Mouse (Mus musculus): ENCODE data around the gene Tm4sf19. TPM values are rescaled to one million over a fixed set of nuclear protein-coding genes. Genes with fewer than 3 reads are reported as not detected.
A peak's percentile ranks its signal among the peaks of the same experiment; 100 is the strongest.

The Tm4sf19 gene
- total and polyA plus RNA-seq, 2 experiments = not detected

DNA sequence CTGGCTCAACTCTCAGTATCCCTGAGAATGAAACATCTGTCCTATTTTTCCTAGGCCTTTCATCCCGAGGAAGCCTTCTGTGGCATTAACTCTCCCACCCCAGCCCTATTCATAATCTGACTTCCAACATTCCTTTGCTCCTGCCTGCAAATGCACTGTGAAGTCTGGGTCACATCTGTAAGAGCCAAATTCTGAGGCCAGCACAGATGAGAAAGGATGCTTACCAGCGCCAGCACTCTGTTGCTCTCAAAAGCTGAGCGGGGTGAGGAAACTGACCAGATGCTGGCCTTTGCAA lies 3.8 kb upstream of the Tm4sf19 start:
- H3K27ac ChIP-seq (replicated peaks; ENCODE audit: insufficient read depth, low read depth, low read length) = no peak overlapping the region
- H3K36me3 ChIP-seq (ENCODE audit: control insufficient read depth, insufficient read depth, low read length) = peaks cover 5% of the 10 kb centered on the region
- TF ChIP-seq CTCF (IDR thresholded peaks at IDR 0.05; ENCODE audit: low read depth, low read length) = no peak
- TF ChIP-seq POLR2A (IDR thresholded peaks at IDR 0.05; ENCODE audit: extremely low read depth, insufficient read depth, low read length) = no peak
- no peak overlapping the region for H3K9ac ChIP-seq (ENCODE audit: low read depth, low read length)
- DNase-seq (ENCODE audit: extremely low read depth, low read depth, low spot score) = no peak
- H3K27me3 ChIP-seq (ENCODE audit: control insufficient read depth, insufficient read depth, low read length) = no peaks in the 10 kb centered on the region
- H3K4me3 ChIP-seq (ENCODE audit: insufficient read depth, low read depth, low read length) = no peak overlapping the region
- 72% methylated on average over 3 of the region's 3 CpGs for WGBS
- no peaks in the 10 kb centered on the region for H3K79me2 ChIP-seq (ENCODE audit: control insufficient read depth, insufficient read depth, low read length)
- no peaks in the 10 kb centered on the region for H3K4me1 ChIP-seq (ENCODE audit: control insufficient read depth, insufficient read depth, low read length)

DNA sequence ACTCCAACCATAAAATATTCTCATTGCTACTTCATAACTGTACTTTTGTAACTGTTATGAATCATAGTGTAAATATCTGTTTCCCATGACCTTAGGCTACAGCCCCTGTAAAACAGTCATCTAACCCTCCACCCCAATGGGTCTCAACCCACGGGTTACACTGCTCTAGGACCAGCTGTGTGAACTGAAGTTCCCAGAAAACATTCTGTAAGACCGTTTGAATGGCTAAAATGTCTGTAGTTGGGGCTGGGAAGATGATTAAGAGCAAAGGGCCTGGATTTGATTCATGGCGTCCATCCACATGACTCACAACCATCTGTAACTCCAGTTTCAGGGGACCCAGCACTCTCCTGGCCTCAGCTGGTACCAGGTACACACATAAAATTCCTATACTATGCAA lies 2.1 kb upstream of the Tm4sf19 start:
- WGBS = 77% methylated on average over 3 of the region's 3 CpGs
- Histone ChIP-seq H3K79me2 (ENCODE audit: control insufficient read depth, insufficient read depth, low read length) (no peaks in the 10 kb centered on the region), H3K4me1 (ENCODE audit: control insufficient read depth, insufficient read depth, low read length) (no peaks in the 10 kb centered on the region), H3K27ac (replicated peaks; ENCODE audit: insufficient read depth, low read depth, low read length) (no peak overlapping the region), H3K27me3 (ENCODE audit: control insufficient read depth, insufficient read depth, low read length) (no peaks in the 10 kb centered on the region), H3K36me3 (ENCODE audit: control insufficient read depth, insufficient read depth, low read length) (no peaks in the 10 kb centered on the region), H3K9ac (ENCODE audit: low read depth, low read length) (no peak overlapping the region), H3K4me3 (ENCODE audit: insufficient read depth, low read depth, low read length) (no peak overlapping the region)
- no peak for DNase-seq (ENCODE audit: extremely low read depth, low read depth, low spot score)
- TF ChIP-seq POLR2A (IDR thresholded peaks at IDR 0.05; ENCODE audit: extremely low read depth, insufficient read depth, low read length) (no peak), CTCF (IDR thresholded peaks at IDR 0.05; ENCODE audit: low read depth, low read length) (no peak)

DNA sequence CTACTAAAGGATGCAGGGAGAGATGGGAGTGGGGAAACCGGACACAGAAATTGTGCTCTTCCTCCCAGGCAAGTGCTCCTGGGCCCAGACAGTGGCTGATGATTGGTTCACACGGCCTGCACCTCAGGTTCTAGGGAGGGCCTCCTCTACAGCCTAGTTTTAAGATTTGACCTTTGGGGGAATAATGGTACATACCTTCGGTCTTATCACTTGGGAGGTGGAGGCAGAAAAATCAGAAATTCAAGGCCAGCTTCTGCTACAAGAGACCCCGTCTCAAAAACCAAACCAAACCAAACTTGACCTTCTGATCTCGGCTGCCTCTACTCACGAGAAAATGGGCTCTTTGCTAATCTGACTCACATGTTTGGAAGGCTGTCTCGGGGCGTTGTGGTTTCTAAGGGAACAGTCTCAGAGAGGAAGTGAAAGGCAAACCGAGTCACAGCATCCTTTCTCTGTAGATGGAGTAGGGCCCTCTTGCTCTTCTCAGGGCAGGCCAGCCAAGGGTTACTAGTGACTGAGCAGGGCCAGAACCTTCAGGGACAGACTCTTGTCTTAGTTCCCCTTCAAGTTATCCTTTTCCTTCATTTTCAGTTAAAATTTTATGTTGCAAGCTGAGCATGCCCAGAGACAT lies 1.1 kb downstream of the Tm4sf19 start:
- H3K79me2 ChIP-seq (ENCODE audit: control insufficient read depth, insufficient read depth, low read length) = no peaks in the 10 kb centered on the region
- no peak overlapping the region for H3K9ac ChIP-seq (ENCODE audit: low read depth, low read length)
- H3K27ac ChIP-seq (replicated peaks; ENCODE audit: insufficient read depth, low read depth, low read length) = no peak overlapping the region
- H3K4me1 ChIP-seq (ENCODE audit: control insufficient read depth, insufficient read depth, low read length) = no peaks in the 10 kb centered on the region
- H3K4me3 ChIP-seq (ENCODE audit: insufficient read depth, low read depth, low read length) = no peak overlapping the region
- H3K27me3 ChIP-seq (ENCODE audit: control insufficient read depth, insufficient read depth, low read length) = no peaks in the 10 kb centered on the region
- 86% methylated on average over 9 of the region's 9 CpGs for WGBS
- no peaks in the 10 kb centered on the region for H3K36me3 ChIP-seq (ENCODE audit: control insufficient read depth, insufficient read depth, low read length)
- TF ChIP-seq CTCF (IDR thresholded peaks at IDR 0.05; ENCODE audit: low read depth, low read length) (no peak), POLR2A (IDR thresholded peaks at IDR 0.05; ENCODE audit: extremely low read depth, insufficient read depth, low read length) (no peak)
- DNase-seq (ENCODE audit: extremely low read depth, low read depth, low spot score) = peak; percentile 24

DNA sequence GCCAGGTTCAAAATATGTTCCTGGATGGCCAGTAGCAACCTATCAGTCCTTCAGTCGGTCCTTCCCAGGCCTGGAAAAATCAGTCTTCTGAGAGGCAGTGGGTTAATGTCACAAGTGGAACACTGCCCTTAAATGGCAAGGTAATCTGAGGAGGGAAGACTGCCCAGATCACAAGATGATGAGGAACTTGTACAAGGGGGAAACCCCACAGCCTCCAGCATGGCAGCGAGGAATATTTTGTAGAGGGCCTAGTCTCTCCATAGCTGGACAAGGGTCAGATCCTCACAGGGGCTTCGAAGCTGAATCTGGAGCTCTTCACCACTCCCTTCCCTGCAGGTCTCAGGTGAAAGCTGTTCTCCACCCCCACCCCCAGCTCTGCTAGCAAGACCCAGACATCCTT lies 2.5 kb downstream of the Tm4sf19 start:
- Histone ChIP-seq H3K36me3 (ENCODE audit: control insufficient read depth, insufficient read depth, low read length) (no peaks in the 10 kb centered on the region), H3K4me1 (ENCODE audit: control insufficient read depth, insufficient read depth, low read length) (no peaks in the 10 kb centered on the region), H3K9ac (ENCODE audit: low read depth, low read length) (no peak overlapping the region), H3K79me2 (ENCODE audit: control insufficient read depth, insufficient read depth, low read length) (no peaks in the 10 kb centered on the region), H3K27ac (replicated peaks; ENCODE audit: insufficient read depth, low read depth, low read length) (no peak overlapping the region), H3K4me3 (ENCODE audit: insufficient read depth, low read depth, low read length) (no peak overlapping the region), H3K27me3 (ENCODE audit: control insufficient read depth, insufficient read depth, low read length) (no peaks in the 10 kb centered on the region)
- no peak for TF ChIP-seq POLR2A (IDR thresholded peaks at IDR 0.05; ENCODE audit: extremely low read depth, insufficient read depth, low read length)
- TF ChIP-seq CTCF (IDR thresholded peaks at IDR 0.05; ENCODE audit: low read depth, low read length) = no peak
- 89% methylated on average over 3 of the region's 3 CpGs for WGBS
- no peak for DNase-seq (ENCODE audit: extremely low read depth, low read depth, low spot score)

DNA sequence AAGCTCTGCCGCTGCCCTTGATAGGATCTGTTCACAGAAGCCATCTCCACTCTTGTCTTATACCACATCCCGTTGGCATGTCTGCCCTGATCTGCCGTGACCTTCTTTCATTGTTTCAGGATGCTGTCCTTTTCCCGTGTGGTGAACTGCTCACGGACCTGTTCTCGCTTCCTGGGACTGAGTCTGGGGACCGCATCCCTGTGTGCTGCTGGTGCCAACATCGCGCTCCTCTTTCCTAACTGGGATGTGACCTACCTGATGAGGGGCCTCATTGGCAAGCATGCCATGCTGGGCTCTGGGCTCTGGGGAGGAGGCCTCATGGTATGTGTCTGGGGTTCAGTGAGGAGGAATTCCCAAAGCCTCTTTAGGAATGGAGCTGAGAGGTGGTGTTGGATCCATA lies 5.4 kb downstream of the Tm4sf19 start:
- Histone ChIP-seq H3K36me3 (ENCODE audit: control insufficient read depth, insufficient read depth, low read length) (no peaks in the 10 kb centered on the region), H3K79me2 (ENCODE audit: control insufficient read depth, insufficient read depth, low read length) (no peaks in the 10 kb centered on the region), H3K27ac (replicated peaks; ENCODE audit: insufficient read depth, low read depth, low read length) (no peak overlapping the region), H3K9ac (ENCODE audit: low read depth, low read length) (no peak overlapping the region), H3K4me1 (ENCODE audit: control insufficient read depth, insufficient read depth, low read length) (no peaks in the 10 kb centered on the region), H3K4me3 (ENCODE audit: insufficient read depth, low read depth, low read length) (no peak overlapping the region), H3K27me3 (ENCODE audit: control insufficient read depth, insufficient read depth, low read length) (no peaks in the 10 kb centered on the region)
- WGBS = 92% methylated on average over 9 of the region's 9 CpGs
- DNase-seq (ENCODE audit: extremely low read depth, low read depth, low spot score) = no peak
- no peak for TF ChIP-seq POLR2A (IDR thresholded peaks at IDR 0.05; ENCODE audit: extremely low read depth, insufficient read depth, low read length)
- no peak for TF ChIP-seq CTCF (IDR thresholded peaks at IDR 0.05; ENCODE audit: low read depth, low read length)

DNA sequence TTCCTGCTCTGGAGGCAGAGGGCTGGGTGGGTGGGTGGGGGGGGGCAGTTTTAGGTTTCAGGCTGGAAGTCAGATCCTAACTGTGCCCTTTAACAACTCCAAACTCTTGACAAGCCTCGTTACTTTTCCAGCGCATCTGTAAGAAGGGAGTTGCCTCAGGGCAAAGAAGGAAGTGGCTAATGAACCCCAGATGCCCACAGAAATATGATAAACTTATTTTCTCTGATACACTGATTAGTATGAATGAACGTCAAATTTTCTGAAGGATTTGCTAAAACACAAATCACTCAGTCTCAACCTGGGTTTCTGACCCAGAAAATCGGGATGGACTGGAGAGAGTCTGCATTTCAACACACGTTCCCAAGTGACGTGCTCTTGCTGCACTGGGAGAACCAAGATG lies 6.4 kb downstream of the Tm4sf19 start:
- WGBS = 89% methylated on average over 6 of the region's 6 CpGs
- no peak overlapping the region for H3K4me3 ChIP-seq (ENCODE audit: insufficient read depth, low read depth, low read length)
- no peaks in the 10 kb centered on the region for H3K4me1 ChIP-seq (ENCODE audit: control insufficient read depth, insufficient read depth, low read length)
- H3K27ac ChIP-seq (replicated peaks; ENCODE audit: insufficient read depth, low read depth, low read length) = no peak overlapping the region
- no peak for DNase-seq (ENCODE audit: extremely low read depth, low read depth, low spot score)
- H3K9ac ChIP-seq (ENCODE audit: low read depth, low read length) = no peak overlapping the region
- no peaks in the 10 kb centered on the region for H3K36me3 ChIP-seq (ENCODE audit: control insufficient read depth, insufficient read depth, low read length)
- no peaks in the 10 kb centered on the region for H3K79me2 ChIP-seq (ENCODE audit: control insufficient read depth, insufficient read depth, low read length)
- TF ChIP-seq POLR2A (IDR thresholded peaks at IDR 0.05; ENCODE audit: extremely low read depth, insufficient read depth, low read length) = no peak
- TF ChIP-seq CTCF (IDR thresholded peaks at IDR 0.05; ENCODE audit: low read depth, low read length) = no peak
- no peaks in the 10 kb centered on the region for H3K27me3 ChIP-seq (ENCODE audit: control insufficient read depth, insufficient read depth, low read length)
